Mouse (Mus musculus): ENCODE data around the gene Dok1.

Dok1 gene

GRCm38 (mm10) chr6:83033249-83034185, at the start of gene Dok1, which contains the start of gene Loxl3:
TSS of gene Dok1 (minus strand) at chr6:83033471.
TSS of gene Loxl3 (plus strand) at chr6:83034173.
- DNase-seq, result peak; percentile 33

DNA sequence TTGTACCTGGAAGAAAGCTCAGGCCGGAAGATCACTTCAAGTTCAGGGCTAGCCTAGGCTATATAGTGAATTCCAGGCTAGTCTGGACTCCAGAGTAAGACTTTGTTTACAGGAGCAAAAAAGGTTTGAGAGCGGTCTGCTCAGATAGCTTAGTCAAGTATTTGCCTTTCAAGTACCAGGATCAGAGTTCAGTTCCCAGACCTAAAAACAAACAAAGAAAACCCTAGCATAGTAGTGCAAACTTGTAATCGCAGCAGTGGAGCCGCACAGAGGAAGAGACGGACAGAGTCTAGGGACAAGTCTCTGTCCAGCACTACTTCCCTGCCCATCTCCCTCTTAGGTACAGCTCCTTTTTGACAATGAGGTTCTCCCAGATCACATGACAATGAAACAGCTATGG, 46.9 kb upstream of the Dok1 start:
- DNase-seq, result no peak

GRCm38 (mm10) chr6:83078324-83078858, 45.1 kb upstream of the Dok1 start:
- DNase-seq, result peak; percentile 98

DNA sequence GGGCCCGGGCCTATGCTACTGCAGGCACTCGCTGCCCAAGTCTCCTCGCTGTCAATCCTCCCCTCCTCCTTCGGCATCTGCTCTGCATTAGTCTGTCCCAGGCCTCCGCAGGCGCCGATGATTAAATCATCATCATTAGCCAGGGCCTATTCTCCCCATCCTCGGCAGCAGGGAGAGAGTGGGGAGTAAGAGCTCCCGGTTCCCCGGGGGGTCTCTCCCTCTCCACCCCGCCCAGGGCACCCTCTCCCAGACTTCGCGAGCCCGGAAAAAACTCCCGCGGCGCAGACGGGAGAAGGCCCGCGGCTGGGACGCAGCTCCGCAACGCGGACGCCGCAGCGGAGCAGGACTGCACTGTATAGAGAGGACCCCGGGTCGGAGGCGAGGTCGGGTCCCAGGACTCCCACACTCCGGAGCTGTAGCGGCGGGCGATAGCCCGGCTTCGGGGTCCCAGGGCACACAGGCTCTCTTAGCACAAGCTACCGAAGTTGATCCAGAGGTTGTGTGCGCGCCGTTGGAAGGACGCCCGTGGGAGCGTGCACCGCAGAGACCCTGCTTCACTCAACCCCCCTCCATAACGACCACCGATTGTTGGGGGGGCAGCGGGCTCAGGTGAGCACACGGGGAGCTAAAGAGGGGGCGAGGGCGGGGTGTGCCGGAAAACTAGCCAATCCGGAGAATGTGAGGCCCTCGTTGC, 44.5 kb upstream of the Dok1 start, which contains the start of gene Pcgf1:
Pcgf1 (plus strand) TSS at position 240 of the 694 bp plus-strand sequence.
- DNase-seq, result no peak

DNA sequence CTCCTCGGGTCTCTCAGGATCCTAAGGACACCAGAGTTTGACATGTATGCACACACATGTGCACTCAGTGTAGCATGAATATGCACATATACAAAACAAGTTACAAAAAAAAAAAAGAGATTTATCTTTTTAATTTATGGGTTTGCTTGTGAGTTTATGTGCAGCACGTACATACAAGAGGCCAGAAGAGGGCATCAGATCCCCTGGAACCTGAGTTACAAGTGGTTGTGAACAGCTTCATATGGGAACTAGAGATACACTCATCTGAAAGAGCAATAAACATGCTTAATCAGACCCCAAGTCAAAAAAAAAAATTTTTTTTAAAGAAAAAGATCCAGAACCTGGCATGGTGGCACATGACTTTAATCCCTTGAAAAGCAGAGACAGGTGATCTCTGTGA, 41.7 kb upstream of the Dok1 start:
- DNase-seq, result no peak

DNA sequence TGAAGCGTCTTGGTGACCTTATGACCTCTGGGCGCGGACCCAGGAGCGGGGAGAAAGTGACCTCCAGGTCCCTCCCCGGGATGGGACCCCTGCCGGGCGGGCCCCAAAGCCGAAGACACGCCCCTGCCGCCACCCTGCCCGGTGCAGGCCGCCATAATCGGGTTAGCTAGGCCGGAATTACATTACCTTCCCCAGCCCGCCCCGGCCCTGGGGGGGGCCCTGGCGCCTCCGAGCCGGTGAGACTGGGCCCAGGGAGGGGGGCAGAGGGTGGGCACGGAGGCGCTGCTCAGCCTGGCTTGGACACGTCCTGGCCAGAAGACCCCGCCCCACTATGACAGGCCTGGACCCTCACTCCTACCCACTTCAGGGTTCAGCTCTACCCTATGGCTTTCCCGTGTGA, 37.9 kb upstream of the Dok1 start:
- DNase-seq, result no peak

- DNase-seq, result peak; percentile 48
These were observed 37.3 kb upstream of the Dok1 start for GRCm38 (mm10) chr6:83070311-83071219.

DNA sequence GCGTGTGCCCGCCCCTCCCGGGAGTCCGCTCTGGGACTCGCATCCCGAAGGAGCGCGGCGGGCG, 36.8 kb upstream of the Dok1 start, which contains the start of gene Tlx2:
Tlx2 (minus strand) TSS at position 47 of the 64 bp plus-strand sequence.
- DNase-seq, result no peak

DNA sequence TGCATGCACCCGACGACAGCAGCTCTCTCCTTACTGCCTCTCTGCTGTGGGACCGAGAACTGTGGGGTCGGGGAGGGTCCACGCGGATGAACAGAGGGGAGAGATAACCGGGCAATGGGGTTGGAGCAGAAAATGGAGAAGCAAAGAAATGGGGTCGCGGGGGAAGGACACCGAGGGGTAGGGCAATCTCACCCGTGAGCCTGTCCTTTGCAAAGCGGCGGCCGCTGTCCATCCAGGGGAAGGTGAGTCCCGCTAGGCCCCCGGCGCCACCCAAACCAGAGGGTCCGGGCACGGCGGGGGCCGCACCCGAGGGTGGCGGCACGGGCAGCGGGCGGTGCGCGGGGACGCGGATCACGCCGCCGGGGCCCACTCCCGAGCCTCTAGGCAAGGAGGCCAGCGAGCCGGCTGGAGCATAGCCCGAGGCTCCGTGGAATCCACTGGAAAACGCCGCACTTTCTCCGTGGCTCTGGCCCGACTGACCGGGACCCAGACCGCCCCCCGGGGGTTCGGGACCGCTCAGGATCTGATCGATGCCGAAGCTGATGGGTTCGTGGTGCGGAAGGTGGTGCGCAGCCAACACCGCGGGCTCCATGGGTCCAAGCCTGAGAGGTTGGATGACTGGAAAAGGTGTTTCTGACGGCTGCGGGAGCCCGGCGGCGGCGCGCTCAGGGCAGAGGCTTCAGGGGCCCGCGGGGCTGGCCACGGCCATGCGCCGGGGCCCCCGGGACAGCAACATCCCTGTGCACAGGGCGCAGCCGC, 36.4 kb upstream of the Dok1 start:
- DNase-seq, result no peak

- no peak for DNase-seq
These were observed 35.6 kb upstream of the Dok1 start for GRCm38 (mm10) chr6:83068706-83069487.

DNA sequence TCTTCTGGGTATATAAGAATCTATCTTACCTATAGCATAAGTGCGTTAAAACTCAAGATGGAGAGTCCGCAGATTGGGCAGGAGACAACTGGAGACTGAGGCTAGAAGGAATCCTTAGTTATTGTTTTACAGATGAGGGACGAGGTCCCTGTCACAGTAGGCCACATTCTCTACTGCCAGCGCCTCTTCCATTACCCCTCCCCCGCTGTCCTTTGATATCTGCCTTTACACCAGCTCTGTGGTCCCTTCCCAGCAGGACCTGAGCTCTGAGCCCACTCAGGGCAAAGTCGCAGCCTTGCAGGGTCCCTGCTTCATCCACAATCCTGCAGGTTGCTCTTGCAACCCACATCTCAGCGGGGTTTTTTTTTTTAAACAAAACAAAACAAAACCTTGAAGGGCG, 35.0 kb upstream of the Dok1 start:
- DNase-seq, result no peak

GRCm38 (mm10) chr6:83066441-83066840, 33.2 kb upstream of the Dok1 start:
- DNase-seq, result no peak

- DNase-seq, result no peak
These were observed 32.7 kb upstream of the Dok1 start for GRCm38 (mm10) chr6:83065995-83066394.

- DNase-seq, result no peak
These were observed 25.5 kb upstream of the Dok1 start for GRCm38 (mm10) chr6:83058725-83059124.

DNA sequence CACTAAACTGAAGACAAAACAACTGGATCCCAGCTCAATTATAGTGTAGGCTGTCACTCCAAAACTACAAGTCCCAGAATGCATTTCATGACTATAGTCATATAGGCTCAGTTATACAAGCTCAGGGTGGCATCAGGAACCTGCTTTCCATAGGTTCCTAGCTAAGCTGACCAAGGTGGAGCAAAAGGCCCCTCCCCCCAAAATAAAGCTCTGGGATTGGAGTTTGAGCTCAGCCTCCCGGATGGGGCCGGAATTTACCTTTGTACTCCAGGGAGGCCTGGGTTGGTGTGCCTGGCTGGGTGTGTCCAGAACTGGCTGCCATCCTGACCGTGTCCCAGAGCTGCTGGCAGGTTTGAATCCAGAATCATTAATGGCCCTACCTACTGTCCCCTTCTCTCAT, 24.5 kb upstream of the Dok1 start, which contains the start of gene Dqx1:
Dqx1 (plus strand) TSS at position 55 of the 400 bp plus-strand sequence.
- DNase-seq, result peak; percentile 36

DNA sequence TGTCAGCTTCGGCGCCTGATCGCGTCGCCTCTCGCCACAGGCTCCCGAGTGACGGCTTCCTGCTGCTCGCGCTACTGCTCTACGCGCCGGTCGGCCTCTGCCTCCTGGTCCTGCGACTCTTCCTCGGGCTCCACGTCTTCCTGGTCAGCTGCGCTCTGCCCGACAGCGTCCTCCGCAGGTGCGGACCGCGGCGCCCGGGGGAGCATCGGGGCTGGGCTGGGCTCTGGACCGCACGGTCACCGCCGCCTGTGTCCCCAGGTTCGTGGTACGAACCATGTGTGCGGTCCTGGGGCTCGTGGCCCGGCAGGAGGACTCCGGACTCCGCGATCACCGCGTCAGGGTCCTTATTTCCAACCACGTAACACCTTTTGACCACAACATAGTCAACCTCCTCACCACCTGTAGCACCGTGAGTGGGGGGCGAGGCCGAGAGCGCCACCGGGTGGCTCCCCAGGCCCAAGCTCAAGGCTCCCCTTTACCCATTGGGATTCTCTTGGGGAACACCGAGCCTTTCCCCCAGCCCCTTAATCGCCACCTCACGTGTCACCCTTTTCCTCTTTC, 21.7 kb upstream of the Dok1 start, which contains the start of gene Htra2:
Htra2 (minus strand) TSS at position 403 of the 561 bp plus-strand sequence.
- DNase-seq, result no peak

GRCm38 (mm10) chr6:83054074-83054851, 21.0 kb upstream of the Dok1 start, which contains the start of gene Aup1:
TSS of gene Aup1 (plus strand) at chr6:83054521.
- peak; percentile 97 for DNase-seq

DNA sequence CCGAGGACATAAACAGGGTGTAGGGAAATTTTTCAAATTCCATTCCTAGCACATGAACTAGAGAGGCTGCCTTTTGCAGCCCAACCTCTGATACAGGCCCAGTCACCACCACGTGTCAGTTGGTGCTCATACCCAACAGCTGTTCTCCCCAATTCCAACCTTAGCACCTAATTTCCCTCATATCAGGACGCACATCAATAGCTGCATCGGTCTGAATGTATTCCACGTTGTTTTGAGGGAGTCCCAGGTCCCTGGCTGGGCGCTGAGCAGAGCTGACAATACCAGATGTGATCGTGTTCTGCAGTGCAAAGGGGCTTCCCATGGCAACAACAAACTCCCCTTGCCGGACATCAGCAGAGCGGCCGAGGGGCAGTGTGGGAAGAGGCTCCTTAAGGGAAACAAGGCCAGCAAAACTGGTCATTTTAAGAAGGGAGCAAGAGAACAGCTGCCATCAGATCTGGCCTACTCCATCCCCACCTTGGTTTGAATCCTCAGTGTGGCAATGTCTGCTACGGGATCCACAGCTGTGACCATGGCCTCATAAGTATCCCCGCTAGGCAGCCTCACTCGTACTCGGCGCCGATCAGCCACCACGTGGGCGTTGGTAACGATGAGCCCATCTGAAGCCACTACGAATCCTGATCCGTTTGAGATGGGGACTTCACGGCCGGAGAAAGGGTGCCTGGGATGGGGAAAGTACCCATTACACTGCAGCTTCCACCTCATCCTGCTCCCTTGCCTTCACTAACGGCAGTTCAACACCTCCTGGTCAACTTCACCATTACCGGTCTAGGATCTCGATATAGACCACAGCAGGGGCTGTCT, 20.1 kb upstream of the Dok1 start:
- peak; percentile 38 for DNase-seq

GRCm38 (mm10) chr6:83049367-83049766, 16.1 kb upstream of the Dok1 start:
- no peak for DNase-seq

All from right cerebral cortex, postnatal 25 days (tissue).